Mouse (Mus musculus): ENCODE measurements around the gene Ugt1a1. TPM values are rescaled to one million over a fixed set of nuclear protein-coding genes. Genes with fewer than 3 reads are reported as not detected.

The Ugt1a1 gene
- total and polyA plus RNA-seq, 2 experiments from 2014 or later, result 0.07 TPM; not detected in 1

GRCm38 (mm10) chr1:88259643-88260024, 47.9 kb downstream of the Ugt1a1 start:
- no peak overlapping the region for H3K27ac ChIP-seq (ENCODE audit: low read depth)
- no peak overlapping the region for H3K4me3 ChIP-seq (ENCODE audit: low read depth, low read length)
- WGBS, result 66% methylated on average over 4 of the region's 4 CpGs
- 0 out of 2 replicates have a peak, but pooled peaks cover 5% of the 10 kb centered on the region for H3K9me3 ChIP-seq (replicated peaks; ENCODE audit: control insufficient read depth, low read length)
- no peak for DNase-seq (ENCODE audit: low spot score)
- H3K4me1 ChIP-seq (ENCODE audit: control insufficient read depth, insufficient read depth), result peaks cover 16% of the 10 kb centered on the region
- no peak for ATAC-seq (ENCODE audit: insufficient read depth, low read depth)
- no peak overlapping the region for H3K9ac ChIP-seq (replicated peaks; ENCODE audit: low read depth, low read length)
- H3K27me3 ChIP-seq (ENCODE audit: control insufficient read depth, insufficient read depth, low read length), result no peaks in the 10 kb centered on the region
- H3K4me2 ChIP-seq (ENCODE audit: low read depth, low read length), result no peak overlapping the region
- H3K36me3 ChIP-seq (replicated peaks; ENCODE audit: control insufficient read depth, insufficient read depth, low read length), result peaks cover 52% of the 10 kb centered on the region
- TF ChIP-seq EP300 (IDR thresholded peaks at IDR 0.05; ENCODE audit: low read depth) (no peak), CTCF (IDR thresholded peaks at IDR 0.05; ENCODE audit: low read depth) (no peak)

DNA sequence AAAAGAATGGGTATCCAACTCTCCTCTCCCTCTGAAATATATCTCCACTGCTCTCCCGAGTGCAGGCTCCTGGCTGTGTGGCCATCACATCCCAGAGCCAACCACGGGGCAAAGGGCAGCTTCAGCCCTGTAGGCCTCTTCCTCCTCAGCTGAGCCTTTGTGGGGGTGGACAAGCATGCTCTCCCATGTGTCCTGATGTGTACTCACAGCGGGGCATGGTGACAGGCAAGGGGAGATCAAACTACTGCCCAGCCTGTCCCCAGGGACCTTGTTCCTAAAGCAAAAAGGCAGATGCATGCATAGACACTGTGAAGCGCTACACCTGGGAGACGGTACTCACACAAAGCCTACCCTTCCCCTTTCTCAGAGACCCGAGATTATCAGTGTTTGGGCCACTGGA, 48.4 kb downstream of the Ugt1a1 start:
- 71% methylated on average over 6 of the region's 6 CpGs for WGBS
- Histone ChIP-seq H3K9me3 (replicated peaks; ENCODE audit: control insufficient read depth, low read length) (0 out of 2 replicates have a peak, but pooled peaks cover under 1% of the 10 kb centered on the region), H3K36me3 (replicated peaks; ENCODE audit: control insufficient read depth, insufficient read depth, low read length) (peaks cover 56% of the 10 kb centered on the region)

DNA sequence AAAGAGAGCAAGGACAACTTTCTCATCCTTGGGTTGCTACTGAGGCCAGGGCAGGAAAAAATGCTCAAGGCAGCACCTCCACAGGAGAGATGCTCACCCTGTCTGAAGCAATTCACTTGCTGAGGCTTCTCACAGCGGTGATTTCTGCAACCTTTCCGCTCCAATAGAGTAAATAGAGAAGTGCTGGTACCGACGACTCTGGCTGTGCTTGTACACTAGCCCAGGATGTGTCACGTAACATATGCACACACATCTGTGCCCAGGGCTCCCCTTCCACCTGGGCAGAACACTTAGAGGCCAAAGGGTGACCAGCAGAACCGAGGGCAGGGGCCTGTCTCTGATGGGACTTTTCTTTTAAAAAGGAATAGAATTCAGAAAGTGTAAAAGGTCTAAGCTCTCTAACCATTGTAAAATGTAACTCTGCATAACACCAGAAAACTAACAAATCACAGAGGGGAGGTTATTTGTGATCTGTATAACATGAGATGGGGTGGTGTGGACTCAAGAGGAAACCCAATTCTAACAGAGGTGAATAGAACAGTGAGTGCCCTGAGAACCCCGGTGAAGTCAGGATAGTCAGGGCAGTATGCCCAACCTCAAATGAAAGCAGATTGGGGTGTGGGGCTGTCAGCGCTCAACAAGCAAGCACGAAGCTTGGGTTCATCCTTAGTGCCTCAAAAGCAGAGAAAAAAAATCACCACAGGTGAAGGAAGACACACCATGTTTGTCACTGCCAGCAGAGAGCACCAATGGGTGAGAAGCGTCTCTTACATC, 49.0 kb downstream of the Ugt1a1 start:
- no peak overlapping the region for H3K27ac ChIP-seq (ENCODE audit: low read depth)
- H3K9me3 ChIP-seq (replicated peaks; ENCODE audit: control insufficient read depth, low read length), result no peaks in the 10 kb centered on the region
- H3K4me3 ChIP-seq (ENCODE audit: low read depth, low read length), result no peak overlapping the region
- H3K36me3 ChIP-seq (replicated peaks; ENCODE audit: control insufficient read depth, insufficient read depth, low read length), result peaks cover 63% of the 10 kb centered on the region
- no peak overlapping the region for H3K4me2 ChIP-seq (ENCODE audit: low read depth, low read length)
- 81% methylated on average over 10 of the region's 10 CpGs for WGBS
- DNase-seq (ENCODE audit: low spot score) (no peak), ATAC-seq (ENCODE audit: insufficient read depth, low read depth) (no peak)
- TF ChIP-seq CTCF (IDR thresholded peaks at IDR 0.05; ENCODE audit: low read depth) (no peak), EP300 (IDR thresholded peaks at IDR 0.05; ENCODE audit: low read depth) (no peak)
- H3K4me1 ChIP-seq (ENCODE audit: control insufficient read depth, insufficient read depth), result peaks cover 16% of the 10 kb centered on the region
- H3K9ac ChIP-seq (replicated peaks; ENCODE audit: low read depth, low read length), result no peak overlapping the region
- no peaks in the 10 kb centered on the region for H3K27me3 ChIP-seq (ENCODE audit: control insufficient read depth, insufficient read depth, low read length)

More for the DNA sequence above, 48.4 kb downstream of the Ugt1a1 start:
- H3K4me2 ChIP-seq (ENCODE audit: low read depth, low read length), result no peak overlapping the region
- no peaks in the 10 kb centered on the region for H3K27me3 ChIP-seq (ENCODE audit: control insufficient read depth, insufficient read depth, low read length)
- peaks cover 16% of the 10 kb centered on the region for H3K4me1 ChIP-seq (ENCODE audit: control insufficient read depth, insufficient read depth)
- DNase-seq (ENCODE audit: low spot score) (no peak), ATAC-seq (ENCODE audit: insufficient read depth, low read depth) (0 out of 2 replicates have a peak, but pooled peaks have one; percentile 2)
- H3K9ac ChIP-seq (replicated peaks; ENCODE audit: low read depth, low read length), result peak overlapping the region; percentile 0; the same call in 1 of the 2 replicates
- no peak overlapping the region for H3K27ac ChIP-seq (ENCODE audit: low read depth)
- TF ChIP-seq EP300 (IDR thresholded peaks at IDR 0.05; ENCODE audit: low read depth), result no peak
- TF ChIP-seq CTCF (IDR thresholded peaks at IDR 0.05; ENCODE audit: low read depth), result peak; percentile 24; the same call in 1 of the 2 replicates
- no peak overlapping the region for H3K4me3 ChIP-seq (ENCODE audit: low read depth, low read length)

DNA sequence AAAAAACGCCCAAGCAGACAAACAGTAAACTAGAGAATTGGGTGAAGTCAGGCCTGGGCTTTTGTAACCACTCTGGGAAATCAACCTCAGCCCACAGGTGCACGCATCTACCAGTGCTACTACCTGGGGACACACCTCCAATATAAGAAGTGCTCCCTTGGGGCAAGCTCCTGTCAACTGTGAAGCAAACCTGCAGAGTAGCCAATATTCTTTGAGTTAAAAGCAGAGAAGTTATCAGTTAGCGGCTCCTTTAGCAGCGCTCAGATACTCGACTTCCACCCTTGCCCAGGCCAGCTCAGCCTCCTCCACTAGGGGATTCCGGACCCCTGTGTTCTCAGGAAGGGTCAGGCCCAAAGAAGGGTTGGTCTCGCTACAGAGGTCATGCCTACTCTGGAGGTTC, 49.9 kb downstream of the Ugt1a1 start:
- H3K4me3 ChIP-seq (ENCODE audit: low read depth, low read length), result no peak overlapping the region
- H3K9ac ChIP-seq (replicated peaks; ENCODE audit: low read depth, low read length), result no peak overlapping the region
- no peaks in the 10 kb centered on the region for H3K9me3 ChIP-seq (replicated peaks; ENCODE audit: control insufficient read depth, low read length)
- DNase-seq (ENCODE audit: low spot score) (no peak), ATAC-seq (ENCODE audit: insufficient read depth, low read depth) (no peak)
- no peak overlapping the region for H3K4me2 ChIP-seq (ENCODE audit: low read depth, low read length)
- no peak overlapping the region for H3K27ac ChIP-seq (ENCODE audit: low read depth)
- peaks cover 72% of the 10 kb centered on the region for H3K36me3 ChIP-seq (replicated peaks; ENCODE audit: control insufficient read depth, insufficient read depth, low read length)
- 81% methylated on average over 7 of the region's 7 CpGs for WGBS
- H3K27me3 ChIP-seq (ENCODE audit: control insufficient read depth, insufficient read depth, low read length), result no peaks in the 10 kb centered on the region
- TF ChIP-seq CTCF (IDR thresholded peaks at IDR 0.05; ENCODE audit: low read depth), result no peak
- TF ChIP-seq EP300 (IDR thresholded peaks at IDR 0.05; ENCODE audit: low read depth), result no peak
- peaks cover 16% of the 10 kb centered on the region for H3K4me1 ChIP-seq (ENCODE audit: control insufficient read depth, insufficient read depth)

GRCm38 (mm10) chr1:88262255-88262654, 50.5 kb downstream of the Ugt1a1 start:
- no peaks in the 10 kb centered on the region for H3K27me3 ChIP-seq (ENCODE audit: control insufficient read depth, insufficient read depth, low read length)
- no peak for ATAC-seq (ENCODE audit: insufficient read depth, low read depth)
- H3K36me3 ChIP-seq (replicated peaks; ENCODE audit: control insufficient read depth, insufficient read depth, low read length), result peaks cover 78% of the 10 kb centered on the region
- no peak overlapping the region for H3K27ac ChIP-seq (ENCODE audit: low read depth)
- WGBS, result 75% methylated on average over 4 of the region's 4 CpGs
- peak; percentile 59 for DNase-seq (ENCODE audit: low spot score)
- no peak overlapping the region for H3K4me3 ChIP-seq (ENCODE audit: low read depth, low read length)
- H3K9ac ChIP-seq (replicated peaks; ENCODE audit: low read depth, low read length), result no peak overlapping the region
- H3K4me1 ChIP-seq (ENCODE audit: control insufficient read depth, insufficient read depth), result peaks cover 16% of the 10 kb centered on the region
- no peak for TF ChIP-seq EP300 (IDR thresholded peaks at IDR 0.05; ENCODE audit: low read depth)
- no peak for TF ChIP-seq CTCF (IDR thresholded peaks at IDR 0.05; ENCODE audit: low read depth)
- no peaks in the 10 kb centered on the region for H3K9me3 ChIP-seq (replicated peaks; ENCODE audit: control insufficient read depth, low read length)
- no peak overlapping the region for H3K4me2 ChIP-seq (ENCODE audit: low read depth, low read length)
